Mouse (Mus musculus) bone marrow macrophage, adult 2 months (primary cell): ENCODE data around the gene Acsm2.

Source experiments
- CTCF ChIP-seq: IDR thresholded peaks from 2 replicates; pipeline ENCODE4 v1.5.1; 2012; ENCODE audit warnings: low read depth, mild to moderate bottlenecking, low read length, moderate library complexity
- POLR2A ChIP-seq: IDR thresholded peaks from 2 replicates; pipeline ENCODE4 v1.6.1; 2012; ENCODE audit warnings: mild to moderate bottlenecking, low read depth, low read length, borderline replicate concordance

DNA sequence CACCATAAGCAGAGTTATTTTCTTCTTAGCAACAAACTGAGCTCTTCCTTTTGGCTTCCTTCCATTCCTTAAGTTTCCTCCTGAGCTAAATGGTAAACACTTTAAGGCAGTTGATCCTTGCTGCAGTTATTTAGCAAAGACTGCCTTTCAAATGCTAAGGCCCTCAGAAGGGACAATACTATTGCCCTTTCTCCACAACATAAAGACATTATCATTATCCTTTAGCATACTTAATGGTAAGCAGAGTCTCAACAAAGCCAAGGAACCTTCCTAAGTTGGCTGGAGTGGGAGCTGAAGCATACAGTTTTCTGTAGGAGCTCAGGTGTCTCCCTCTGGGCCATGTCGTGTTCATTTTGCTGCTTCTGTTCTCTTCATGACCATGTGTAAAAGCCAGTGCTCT lies 41.2 kb downstream of the Acsm2 start:
- TF ChIP-seq POLR2A (no peak), CTCF (no peak)
